Mouse (Mus musculus) activated CD4-positive, CD25-positive, alpha-beta regulatory T cell (primary cell): ENCODE data around the gene Stk33. TPM values are rescaled to one million over a fixed set of nuclear protein-coding genes. Genes with fewer than 3 reads are reported as not detected.

ENCODE experiments used
- polyA plus RNA-seq, 2 experiments: library from polyadenylated mRNA; unstranded; fragments of 100-300 nt; shearing (Covaris generic); gene quantifications; one replicate each; pipeline ENCODE4 v1.2.1; 2017

The Stk33 gene
- under 1 TPM in 1 of 2 experiments, not detected in 1; 0.18 TPM for polyA plus RNA-seq

GRCm38 (mm10) chr7:109438781-109439591 is at the start of gene Stk33:
TSS of gene Stk33 (minus strand) at chr7:109439081.

Other genes starting within 250 kb of the Stk33 start
- gene Trim66, start 69.1 kb upstream of the Stk33 start, polyA plus RNA-seq = under 1 TPM in 1 of 2 experiments, not detected in 1; 0.34 TPM
- gene Rpl27a, start 80.1 kb upstream of the Stk33 start, polyA plus RNA-seq = 100 to 1,000 TPM; 100 to 170 TPM